Mouse (Mus musculus) intestine, embryonic 16.5 days (tissue): ENCODE measurements around the gene Rbm8a. TPM values are rescaled to one million over a fixed set of nuclear protein-coding genes. Genes with fewer than 3 reads are reported as not detected.
"Not testable (repeated sequence)": the region's sequence is repeated elsewhere in the genome, so short reads cannot be mapped to it uniquely, and the experiment has no call there.

Experiments used
- ATAC-seq: fragments of 200-750 bp; cut with Nextera tagmentation; 2 replicates; pipeline ENCODE4 v1.8.0; 2017; ENCODE audit warnings: moderate TSS enrichment, moderate library complexity
- H3K27ac ChIP-seq: fragments of 300-500 bp; sonication (generic); 2 replicates; pipeline ENCODE4 v1.5.1; 2014; ENCODE audit warnings: mild to moderate bottlenecking, low read length
- H3K27me3 ChIP-seq: fragments of 300-500 bp; sonication (generic); replicated peaks from 2 replicates; pipeline ENCODE4 v1.6.1; 2014; ENCODE audit warnings: low read length, control low read depth, mixed read lengths; ENCODE audit not compliant: control insufficient read depth, insufficient read depth
- H3K36me3 ChIP-seq: fragments of 300-500 bp; sonication (generic); 2 replicates; pipeline ENCODE4 v1.6.1; 2014; ENCODE audit warnings: low read length, control low read depth; ENCODE audit not compliant: control insufficient read depth, insufficient read depth
- H3K4me1 ChIP-seq: fragments of 300-500 bp; sonication (generic); 2 replicates; pipeline ENCODE4 v1.6.1; 2014; ENCODE audit warnings: low read length, control low read depth, mixed read lengths; ENCODE audit not compliant: control insufficient read depth, insufficient read depth
- H3K4me2 ChIP-seq: fragments of 300-500 bp; sonication (generic); 2 replicates; pipeline ENCODE4 v1.6.1; 2014; ENCODE audit warnings: low read depth, low read length, control low read depth
- H3K4me3 ChIP-seq: fragments of 300-500 bp; sonication (generic); 2 replicates; pipeline ENCODE4 v1.5.1; 2014; ENCODE audit warnings: mild to moderate bottlenecking, low read length
- H3K9ac ChIP-seq: fragments of 300-500 bp; sonication (generic); 2 replicates; pipeline ENCODE4 v1.6.1; 2014; ENCODE audit warnings: low read depth, low read length
- H3K9me3 ChIP-seq: fragments of 300-500 bp; sonication (generic); 2 replicates; pipeline ENCODE4 v1.6.1; 2016; ENCODE audit warnings: low read length, control low read depth; ENCODE audit not compliant: control insufficient read depth
- WGBS: fragments of 180-500 bp; shearing (Covaris S2); extraction: QIAGEN DNeasy Blood & Tissue Kit; methylation state at CpG from one replicate; pipeline ENCODE4 v1.1.7; 2014; 5-methylcytosine and 5-hydroxymethylcytosine counted together
- polyA plus RNA-seq: library from polyadenylated mRNA; unstranded; fragments of >200 nt; fragmentation: Nextera tagmentation; extraction: Ambion mirVana; gene quantifications from 2 replicates; pipeline ENCODE4 v1.2.1, GENCODE M21; 2015

Rbm8a gene
- polyA plus RNA-seq, 1 experiment from 2014 or later, result 103 TPM

DNA sequence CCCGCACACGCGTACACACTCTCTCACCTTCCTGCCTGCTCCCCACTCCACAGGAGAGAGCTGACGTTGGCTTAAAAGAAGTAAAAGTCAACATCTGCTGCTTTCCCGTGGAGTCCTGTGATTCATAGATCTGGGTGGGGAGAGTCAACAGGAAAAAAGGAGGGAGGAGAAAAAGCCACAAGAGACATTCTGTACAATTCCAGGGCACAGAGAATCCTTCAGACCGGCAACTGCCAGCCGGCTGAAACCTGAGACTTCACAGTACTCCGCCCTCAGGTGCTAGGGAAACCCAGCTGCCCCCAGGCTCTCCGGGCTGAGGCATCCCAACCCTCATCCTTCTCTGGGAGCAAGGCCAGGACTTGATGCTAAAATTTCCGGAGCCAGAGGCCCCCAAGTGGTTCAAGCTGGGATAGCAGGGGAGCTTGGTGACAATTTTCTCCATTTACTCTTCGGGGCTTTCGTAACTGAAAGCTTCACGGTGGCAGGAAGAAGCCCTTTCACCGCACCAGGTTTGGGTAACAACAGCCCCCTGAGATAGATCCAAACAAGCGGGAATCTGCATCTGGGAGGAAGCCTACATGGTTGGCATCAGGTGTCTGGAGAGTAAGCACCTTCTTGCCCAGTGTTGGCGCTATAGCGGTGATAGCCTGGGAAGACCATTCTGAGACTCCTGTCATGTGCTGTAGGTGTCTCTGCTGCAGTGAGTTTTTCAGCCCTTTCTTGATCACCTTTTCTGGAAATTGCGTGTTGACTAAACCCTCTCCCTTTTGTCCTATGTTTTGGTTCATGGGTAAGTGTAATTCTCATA, 33.9 kb downstream of the Rbm8a start:
- Histone ChIP-seq H3K4me3 (peak overlapping the region; percentile 14), H3K4me1 (no peaks in the 10 kb centered on the region), H3K27me3 (no peaks in the 10 kb centered on the region), H3K36me3 (no peaks in the 10 kb centered on the region), H3K9me3 (no peaks in the 10 kb centered on the region), H3K4me2 (peak overlapping the region; percentile 41), H3K27ac (no peak overlapping the region), H3K9ac (peak overlapping the region; percentile 47)
- ATAC-seq, result peak; percentile 87
- 7% methylated on average over 15 of the region's 18 CpGs for WGBS

DNA sequence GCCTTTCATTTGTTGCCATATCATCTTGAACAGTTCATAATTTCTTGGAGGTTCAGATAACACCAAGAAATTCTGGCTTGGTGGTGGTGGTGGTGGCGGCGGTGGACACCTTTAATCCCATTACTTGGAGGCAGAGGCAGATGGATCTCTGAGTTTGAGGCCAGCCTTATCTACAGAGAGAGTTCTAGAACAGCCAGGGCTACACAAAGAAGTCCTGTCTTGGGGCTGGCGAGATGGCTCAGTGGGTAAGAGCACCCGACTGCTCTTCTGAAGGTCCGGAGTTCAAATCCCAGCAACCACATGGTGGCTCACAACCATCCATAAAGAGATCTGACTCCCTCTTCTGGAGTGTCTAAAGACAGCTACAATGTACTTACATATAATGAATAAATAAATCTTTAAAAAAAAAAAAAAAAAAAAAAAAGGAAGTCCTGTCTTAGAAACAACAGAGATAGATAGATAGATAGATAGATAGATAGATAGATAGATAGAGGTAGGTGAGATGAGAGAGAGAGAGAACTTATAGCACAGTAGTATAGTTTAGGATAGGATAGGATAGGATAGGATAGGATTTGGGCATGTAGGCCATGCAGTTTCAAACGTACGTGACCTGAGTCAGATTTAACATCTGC, 36.1 kb downstream of the Rbm8a start:
- not testable (repeated sequence) for ATAC-seq, H3K4me2 ChIP-seq, H3K27me3 ChIP-seq, H3K36me3 ChIP-seq, H3K9ac ChIP-seq, H3K4me1 ChIP-seq, H3K9me3 ChIP-seq, H3K27ac ChIP-seq, H3K4me3 ChIP-seq
- 91% methylated on average over 7 of the region's 7 CpGs for WGBS

DNA sequence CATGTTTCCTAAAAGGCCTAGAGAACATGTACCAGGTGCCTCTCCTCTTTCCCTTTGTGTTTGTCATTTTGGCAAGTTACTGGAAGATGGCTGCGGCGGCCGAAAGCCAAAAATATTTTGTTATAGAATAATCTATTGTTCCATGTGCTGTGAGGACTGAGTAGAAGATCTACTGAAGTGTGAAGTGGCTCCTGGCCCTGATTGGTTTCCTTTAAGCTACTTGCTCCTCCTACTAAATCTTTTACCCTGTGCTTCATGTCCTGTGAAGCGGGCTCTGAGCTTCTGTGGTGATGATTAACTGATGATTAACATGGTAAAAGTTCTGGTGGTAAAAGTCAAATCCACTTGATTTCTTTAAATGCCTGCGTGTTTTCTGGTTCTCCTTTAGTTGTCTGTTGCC, 37.2 kb downstream of the Rbm8a start:
- Histone ChIP-seq H3K9ac (no peak overlapping the region), H3K4me3 (no peak overlapping the region), H3K36me3 (no peaks in the 10 kb centered on the region), H3K9me3 (no peaks in the 10 kb centered on the region), H3K4me2 (no peak overlapping the region), H3K27me3 (peaks cover 5% of the 10 kb centered on the region; the same call in 1 of the 2 replicates), H3K4me1 (peaks cover 8% of the 10 kb centered on the region), H3K27ac (no peak overlapping the region)
- no peak for ATAC-seq
- WGBS, result 89% methylated on average over 5 of the region's 5 CpGs

DNA sequence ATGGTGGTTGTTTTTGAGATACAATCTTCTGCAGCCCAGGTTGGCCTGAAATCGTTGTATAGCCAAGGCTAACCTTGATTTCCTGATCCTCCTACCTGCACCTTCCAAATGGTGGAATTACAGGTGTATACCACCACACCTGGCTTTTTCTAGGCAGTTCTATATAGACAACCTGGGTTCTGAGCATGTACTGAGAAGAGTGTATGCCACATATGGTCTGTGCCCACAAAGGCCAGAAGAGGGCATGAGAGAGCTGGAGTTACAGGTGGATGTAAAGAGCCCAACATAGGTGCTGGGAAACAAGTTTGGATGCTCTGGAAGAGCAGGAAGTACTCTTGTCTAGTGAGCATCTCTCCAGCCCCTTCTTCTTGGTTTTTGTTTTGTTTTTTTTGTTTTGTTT, 37.6 kb downstream of the Rbm8a start:
- peaks cover 8% of the 10 kb centered on the region for H3K4me1 ChIP-seq
- no peak overlapping the region for H3K27ac ChIP-seq
- no peak overlapping the region for H3K9ac ChIP-seq
- H3K4me3 ChIP-seq, result no peak overlapping the region
- H3K27me3 ChIP-seq, result peaks cover 5% of the 10 kb centered on the region; the same call in 1 of the 2 replicates
- 25% methylated on average over 1 of the region's 1 CpGs for WGBS
- no peak for ATAC-seq
- H3K4me2 ChIP-seq, result no peak overlapping the region
- H3K36me3 ChIP-seq, result no peaks in the 10 kb centered on the region
- H3K9me3 ChIP-seq, result no peaks in the 10 kb centered on the region

DNA sequence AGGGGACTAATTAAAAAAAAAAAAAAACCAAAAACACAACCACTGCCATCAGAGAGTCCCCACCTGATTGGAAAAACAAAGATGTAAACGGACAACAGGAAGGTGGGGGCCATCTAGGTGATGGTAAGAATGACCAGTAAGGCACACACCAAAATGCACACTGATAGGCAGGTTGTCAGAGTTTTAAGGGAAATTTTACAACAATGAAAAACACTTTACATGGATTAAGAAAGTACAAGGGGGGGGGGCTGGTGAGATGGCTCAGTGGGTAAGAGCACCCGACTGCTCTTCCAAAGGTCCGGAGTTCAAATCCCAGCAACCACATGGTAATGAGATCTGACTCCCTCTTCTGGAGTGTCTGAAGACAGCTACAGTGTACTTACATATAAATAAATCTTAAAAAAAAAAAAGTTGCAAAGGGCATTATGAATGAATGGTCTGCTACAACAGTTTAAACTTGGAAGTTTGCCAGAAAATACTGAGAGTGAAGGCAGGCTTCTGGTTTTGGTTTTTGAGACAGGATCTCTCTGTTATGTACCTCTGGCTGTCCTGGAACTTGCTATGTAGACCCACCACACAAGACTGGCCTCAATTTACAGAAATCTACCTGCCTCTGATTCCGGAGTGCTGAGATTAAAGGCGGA, 38.8 kb downstream of the Rbm8a start:
- WGBS, result 88% methylated on average over 5 of the region's 5 CpGs
- Histone ChIP-seq H3K4me2 (no peak overlapping the region), H3K4me3 (no peak overlapping the region), H3K27ac (no peak overlapping the region), H3K27me3 (peaks cover 5% of the 10 kb centered on the region; the same call in 1 of the 2 replicates), H3K9ac (no peak overlapping the region), H3K36me3 (no peaks in the 10 kb centered on the region), H3K4me1 (peaks cover 8% of the 10 kb centered on the region), H3K9me3 (no peaks in the 10 kb centered on the region)
- no peak for ATAC-seq

DNA sequence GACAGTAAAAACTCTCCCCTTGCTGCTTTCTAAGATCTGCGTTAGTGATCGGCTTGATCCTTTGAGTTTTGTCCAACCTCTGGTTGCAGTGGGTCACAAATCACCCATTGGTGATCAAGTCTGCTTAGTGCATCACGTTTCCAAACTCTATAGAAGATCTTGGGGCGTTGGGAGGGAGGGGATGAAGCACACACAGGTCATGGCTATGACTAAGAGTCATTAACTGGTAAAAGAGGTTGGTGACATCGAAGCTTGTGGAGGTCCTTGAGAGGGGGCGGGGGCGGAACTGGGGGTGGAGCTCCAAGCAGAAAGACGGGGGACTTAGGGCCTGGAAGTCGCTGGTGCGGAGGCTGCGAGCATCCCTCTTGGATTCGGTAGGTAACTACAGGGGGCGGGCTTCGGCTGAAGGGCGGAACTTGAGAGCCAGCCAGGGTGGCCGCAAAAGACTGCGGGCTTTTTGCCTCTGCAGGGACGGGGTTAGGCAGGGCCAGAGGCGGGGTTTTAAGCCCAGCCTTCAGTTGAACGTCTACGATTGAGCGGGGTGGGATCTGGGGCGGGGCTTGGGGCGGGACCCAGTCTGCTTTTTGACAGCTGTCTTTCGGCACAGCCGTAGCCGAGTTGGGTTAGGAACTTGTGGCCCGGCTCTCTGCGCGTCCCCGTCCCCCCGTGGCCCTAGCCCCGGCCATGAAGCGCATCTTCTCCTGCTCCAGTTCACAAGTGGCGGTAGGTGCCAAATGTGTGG, 40.2 kb downstream of the Rbm8a start, which contains the start of gene Ankrd35:
TSS of gene Ankrd35 (plus strand) at position 405 of the 742 bp plus-strand sequence.
- no peaks in the 10 kb centered on the region for H3K36me3 ChIP-seq
- no peaks in the 10 kb centered on the region for H3K9me3 ChIP-seq
- peak within 1 kb of the TSS; percentile 48; the same call in 1 of the 2 replicates for H3K9ac ChIP-seq
- peak; percentile 98 for ATAC-seq
- peaks cover 12% of the 10 kb centered on the region for H3K4me1 ChIP-seq
- WGBS, result 4% methylated on average over 35 of the region's 35 CpGs
- H3K4me2 ChIP-seq, result peak within 1 kb of the TSS; percentile 89
- peaks cover 5% of the 10 kb centered on the region; the same call in 1 of the 2 replicates for H3K27me3 ChIP-seq
- H3K4me3 ChIP-seq, result peak within 1 kb of the TSS; percentile 54
- H3K27ac ChIP-seq, result no peak within 1 kb of the TSS

DNA sequence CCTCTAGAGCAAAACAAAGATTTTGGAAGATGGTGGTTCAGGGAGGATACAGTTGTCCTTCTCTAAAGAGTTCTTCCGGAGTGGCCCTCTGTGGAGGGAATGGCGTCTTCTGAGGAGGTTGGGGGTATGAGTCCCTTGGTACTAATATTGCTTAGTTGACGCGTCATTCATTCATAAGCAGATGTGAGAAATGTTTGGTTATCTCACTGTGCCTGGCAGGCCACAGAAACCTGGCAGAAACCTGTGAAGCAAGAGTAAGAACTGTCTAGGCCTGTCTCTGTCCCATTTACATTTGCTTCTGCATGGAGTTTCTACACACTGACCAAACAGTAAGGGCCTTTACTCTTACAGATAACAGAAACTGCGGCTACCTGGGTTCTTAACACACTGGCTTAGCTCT, 41.8 kb downstream of the Rbm8a start:
- Histone ChIP-seq H3K27me3 (peaks cover 5% of the 10 kb centered on the region; the same call in 1 of the 2 replicates), H3K27ac (no peak overlapping the region), H3K9ac (no peak overlapping the region), H3K9me3 (no peaks in the 10 kb centered on the region), H3K4me1 (peaks cover 17% of the 10 kb centered on the region), H3K4me3 (no peak overlapping the region), H3K4me2 (no peak overlapping the region), H3K36me3 (no peaks in the 10 kb centered on the region)
- ATAC-seq, result no peak
- 93% methylated on average over 5 of the region's 5 CpGs for WGBS

DNA sequence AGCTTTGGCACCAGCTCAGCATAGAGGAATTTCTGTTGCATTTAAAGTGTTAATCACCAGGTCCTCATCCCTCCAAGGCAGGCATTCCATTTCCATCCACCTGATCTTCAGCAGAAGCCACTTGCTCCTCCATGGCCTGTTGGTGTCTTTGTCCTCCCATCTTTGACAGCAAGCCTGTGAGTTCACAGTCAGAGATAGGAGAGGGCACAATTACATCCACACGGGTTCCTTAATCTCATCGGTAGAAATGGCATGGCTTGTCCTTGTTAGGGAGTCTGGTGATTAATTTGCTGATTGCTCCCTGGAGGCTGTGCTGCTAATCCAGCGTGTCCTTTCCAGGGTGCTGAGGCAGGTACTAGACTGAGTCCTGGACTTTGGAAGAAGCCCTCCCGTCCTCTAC, 43.8 kb downstream of the Rbm8a start:
- Histone ChIP-seq H3K4me1 (peaks cover 17% of the 10 kb centered on the region), H3K36me3 (no peaks in the 10 kb centered on the region), H3K4me3 (no peak overlapping the region), H3K27ac (no peak overlapping the region), H3K9me3 (no peaks in the 10 kb centered on the region), H3K27me3 (peaks cover 5% of the 10 kb centered on the region; the same call in 1 of the 2 replicates), H3K4me2 (no peak overlapping the region), H3K9ac (no peak overlapping the region)
- WGBS, result 75% methylated on average over 4 of the region's 4 CpGs
- ATAC-seq, result no peak

DNA sequence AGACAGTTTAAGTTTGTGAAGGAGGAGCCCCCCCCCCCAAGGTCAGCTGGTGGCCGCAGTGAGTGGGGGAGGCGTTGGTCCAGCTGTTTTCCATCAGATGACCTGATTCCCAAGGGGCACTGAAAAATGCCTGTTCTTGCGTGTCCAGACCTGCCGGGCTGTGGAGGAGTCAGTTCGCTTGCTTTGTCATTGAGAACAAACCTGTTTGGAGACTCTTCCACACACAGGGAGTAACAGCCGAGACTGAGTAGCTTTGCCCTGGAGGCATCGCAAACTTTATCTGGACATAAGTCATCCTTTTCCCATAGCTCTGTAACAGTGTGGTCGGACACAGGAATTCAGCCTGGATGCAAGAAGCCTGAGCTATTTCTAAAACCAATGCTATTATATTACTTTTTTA, 44.7 kb downstream of the Rbm8a start:
- Histone ChIP-seq H3K27me3 (peaks cover 5% of the 10 kb centered on the region; the same call in 1 of the 2 replicates), H3K36me3 (no peaks in the 10 kb centered on the region), H3K9me3 (no peaks in the 10 kb centered on the region), H3K4me3 (no peak overlapping the region), H3K27ac (no peak overlapping the region), H3K9ac (no peak overlapping the region), H3K4me2 (no peak overlapping the region), H3K4me1 (peaks cover 16% of the 10 kb centered on the region)
- no peak for ATAC-seq
- WGBS, result 41% methylated on average over 8 of the region's 8 CpGs
